Mouse (Mus musculus) ES-E14 (cell line): ENCODE data around the gene Ccni. TPM values are rescaled to one million over a fixed set of nuclear protein-coding genes. Genes with fewer than 3 reads are reported as not detected.

ENCODE experiments used
- DNase-seq: peaks from one replicate; pipeline ENCODE4 v3.0.0-alpha.2; 2013; ENCODE audit warnings: low read depth, low spot score
- H3K27ac ChIP-seq: 2 replicates; pipeline ENCODE4 v1.5.1; 2012; ENCODE audit warnings: low read depth, mild to moderate bottlenecking, low read length, moderate library complexity, mixed read lengths; ENCODE audit not compliant: poor library complexity, insufficient read depth, severe bottlenecking
- H3K36me3 ChIP-seq: 2 replicates; pipeline ENCODE4 v1.6.1; 2012; ENCODE audit warnings: mild to moderate bottlenecking, low read length, moderate library complexity, mixed read lengths; ENCODE audit not compliant: control insufficient read depth, poor library complexity, insufficient read depth, severe bottlenecking
- H3K4me1 ChIP-seq, 2 experiments: fragments of 150-350 bp in 1 of 2; sonication (generic) in 1 of 2; 2 replicates each; pipeline ENCODE4 v1.6.1; 2012; ENCODE audit warnings: low read length in 2 of 2, mild to moderate bottlenecking in 1 of 2, mixed read lengths in 1 of 2; ENCODE audit not compliant: control insufficient read depth in 2 of 2, insufficient read depth in 2 of 2, poor library complexity in 1 of 2
- H3K4me3 ChIP-seq, 2 experiments: fragments of 150-350 bp in 1 of 2; sonication (generic) in 1 of 2; 2 replicates each; pipeline ENCODE4 v1.5.1; 2012; ENCODE audit warnings: low read length in 2 of 2, low read depth in 1 of 2, mild to moderate bottlenecking in 1 of 2, mixed read lengths in 1 of 2; ENCODE audit not compliant: insufficient read depth in 1 of 2, poor library complexity in 1 of 2, severe bottlenecking in 1 of 2
- H3K9ac ChIP-seq: 2 replicates; pipeline ENCODE4 v1.6.1; 2012; ENCODE audit warnings: low read depth, mild to moderate bottlenecking, low read length, mixed read lengths; ENCODE audit not compliant: poor library complexity, insufficient read depth, severe bottlenecking
- H3K9me3 ChIP-seq: fragments of 150-350 bp; sonication (generic); 2 replicates; pipeline ENCODE4 v1.6.1; 2012; ENCODE audit warnings: low read depth, mild to moderate bottlenecking, low read length; ENCODE audit not compliant: control insufficient read depth, insufficient read depth
- CHD2 ChIP-seq: IDR thresholded peaks from 2 replicates; pipeline ENCODE4 v1.6.1; 2014; ENCODE audit warnings: mild to moderate bottlenecking, low read depth, low read length, inconsistent platforms
- HCFC1 ChIP-seq: IDR thresholded peaks from 2 replicates; pipeline ENCODE4 v1.6.1; 2012; ENCODE audit warnings: low read length, inconsistent platforms, borderline replicate concordance; ENCODE audit not compliant: insufficient read depth
- MAFK ChIP-seq: IDR thresholded peaks from 2 replicates; pipeline ENCODE4 v1.6.1; 2014; ENCODE audit warnings: mild to moderate bottlenecking, low read depth, low read length, inconsistent platforms; ENCODE audit not compliant: insufficient read depth
- ZC3H11A ChIP-seq: IDR thresholded peaks from 2 replicates; pipeline ENCODE4 v1.6.1; 2012; ENCODE audit warnings: low read depth, mild to moderate bottlenecking, inconsistent platforms, low read length, borderline replicate concordance
- ZNF384 ChIP-seq: IDR thresholded peaks from 2 replicates; pipeline ENCODE4 v1.6.1; 2012; ENCODE audit warnings: low read depth, low read length, inconsistent platforms
- in situ Hi-C, 2 experiments: fragments of 600-800 bp; cut with MboI; formaldehyde crosslinking; loops; one replicate each; pipeline ENCODE4 v1.15.1; 2025; ENCODE audit warnings: low sequenced_read_pairs in 2 of 2, inconsistent platforms in 1 of 2; ENCODE audit not compliant: unreplicated experiment in 2 of 2
- total RNA-seq: library from RNA; depleted of rRNA; stranded (reverse); fragments of 300-350 nt; gene quantifications from 2 replicates; pipeline ENCODE4 v1.2.3, GENCODE M21; 2012; rRNA removed

Gene Ccni
- total RNA-seq, 1 experiment: 46.5 TPM

- DNase-seq: no peak
- Histone ChIP-seq H3K9ac (no peak overlapping the region), H3K4me1 (peaks cover 0 to 4% of the 10 kb centered on the region in 2 experiments; a peak in 2 of 4 replicates), H3K27ac (no peak overlapping the region), H3K36me3 (peaks cover 14% of the 10 kb centered on the region), H3K4me3 (no peak overlapping the region), H3K9me3 (no peaks in the 10 kb centered on the region)
- in situ Hi-C loops: no loop called here
- TF ChIP-seq ZC3H11A: no peak
- TF ChIP-seq HCFC1: no peak
- TF ChIP-seq MAFK: no peak
- TF ChIP-seq CHD2: no peak
- TF ChIP-seq ZNF384: no peak
Measured at GRCm38 (mm10) chr5:93136956-93137586, 69.2 kb downstream of the Ccni start.

- no peak overlapping the region for H3K4me3 ChIP-seq
- no peaks in the 10 kb centered on the region for H3K9me3 ChIP-seq
- TF ChIP-seq CHD2: no peak
- no peak for TF ChIP-seq ZC3H11A
- TF ChIP-seq MAFK: no peak
- no peak overlapping the region for H3K9ac ChIP-seq
- no peak overlapping the region for H3K27ac ChIP-seq
- H3K36me3 ChIP-seq: peaks cover 5% of the 10 kb centered on the region
- DNase-seq: no peak
- H3K4me1 ChIP-seq: peaks cover 1 to 9% of the 10 kb centered on the region in 2 experiments; a peak in 2 of 4 replicates
- in situ Hi-C loops: no loop called here
Measured at GRCm38 (mm10) chr5:93135368-93136107, 70.8 kb downstream of the Ccni start.

- no peak for DNase-seq
- H3K4me1 ChIP-seq: peaks cover 1 to 14% of the 10 kb centered on the region in 2 experiments; a peak in 2 of 4 replicates
- H3K4me3 ChIP-seq: no peak overlapping the region
- TF ChIP-seq HCFC1: no peak
- TF ChIP-seq MAFK: no peak
- no peak for TF ChIP-seq ZNF384
- no peak for TF ChIP-seq CHD2
- TF ChIP-seq ZC3H11A: no peak
- H3K27ac ChIP-seq: no peak overlapping the region
- H3K36me3 ChIP-seq: no peaks in the 10 kb centered on the region
- H3K9ac ChIP-seq: no peak overlapping the region
- in situ Hi-C loops: no loop called here
- H3K9me3 ChIP-seq: no peaks in the 10 kb centered on the region
Measured at GRCm38 (mm10) chr5:93133445-93134244, 72.7 kb downstream of the Ccni start.

Other genes starting within 250 kb of the Ccni start
- gene Sowahb, start 161.5 kb downstream of the Ccni start, total RNA-seq: 1.5 and 1.9 TPM in 2 replicates
- 92.2 and 124 TPM in 2 replicates for gene Sept11, start 113.1 kb downstream of the Ccni start, total RNA-seq
- 0.42 and 0.76 TPM in 2 replicates for gene 2010109A12Rik, start within 50 bp of the Ccni start, total RNA-seq
- gene Ccng2, start 60.8 kb upstream of the Ccni start, total RNA-seq: 12.4 and 22.1 TPM in 2 replicates